Mouse (Mus musculus): ENCODE results near the gene Ptrh2. TPM values are rescaled to one million over a fixed set of nuclear protein-coding genes. Genes with fewer than 3 reads are reported as not detected.

The Ptrh2 gene
- polyA plus RNA-seq (2015; fragmentation: Illumina TruSeq; extraction: RNeasy Lipid Tissue Mini Kit (QIAGEN cat#74804); ENCODE audit: insufficient read depth, low read depth, low replicate concordance): 3.4 TPM

GRCm38 (mm10) chr11:86683395-86684125, at the start of gene Ptrh2, which contains the start of gene Vmp1:
Gene Ptrh2 (plus strand): TSS chr11:86683985.
Gene Vmp1 (minus strand): TSS chr11:86683836.

Other genes starting within 250 kb of the Ptrh2 start
- 5.9 TPM for gene Rnft1, start 199.3 kb upstream of the Ptrh2 start, polyA plus RNA-seq (2015; fragmentation: Illumina TruSeq; extraction: RNeasy Lipid Tissue Mini Kit (QIAGEN cat#74804); ENCODE audit: insufficient read depth, low read depth, low replicate concordance)
- gene Rps6kb1, start 139.2 kb upstream of the Ptrh2 start, polyA plus RNA-seq (2015; fragmentation: Illumina TruSeq; extraction: RNeasy Lipid Tissue Mini Kit (QIAGEN cat#74804); ENCODE audit: insufficient read depth, low read depth, low replicate concordance): 15.2 TPM
- 1.7 TPM for gene Tubd1, start 139.0 kb upstream of the Ptrh2 start, polyA plus RNA-seq (2015; fragmentation: Illumina TruSeq; extraction: RNeasy Lipid Tissue Mini Kit (QIAGEN cat#74804); ENCODE audit: insufficient read depth, low read depth, low replicate concordance)
- gene Vmp1, start 149 bp upstream of the Ptrh2 start, polyA plus RNA-seq (2015; fragmentation: Illumina TruSeq; extraction: RNeasy Lipid Tissue Mini Kit (QIAGEN cat#74804); ENCODE audit: insufficient read depth, low read depth, low replicate concordance): 21.8 TPM
- gene Cltc, start 73.6 kb downstream of the Ptrh2 start, polyA plus RNA-seq (2015; fragmentation: Illumina TruSeq; extraction: RNeasy Lipid Tissue Mini Kit (QIAGEN cat#74804); ENCODE audit: insufficient read depth, low read depth, low replicate concordance): 27.5 TPM
- gene Dhx40, start 123.8 kb downstream of the Ptrh2 start, polyA plus RNA-seq (2015; fragmentation: Illumina TruSeq; extraction: RNeasy Lipid Tissue Mini Kit (QIAGEN cat#74804); ENCODE audit: insufficient read depth, low read depth, low replicate concordance): 7.0 TPM

Measured in pancreas, adult 10 weeks (tissue).